Mouse (Mus musculus): ENCODE measurements around the gene Folr2. TPM values are rescaled to one million over a fixed set of nuclear protein-coding genes. Genes with fewer than 3 reads are reported as not detected.

The Folr2 gene
- polyA plus RNA-seq (2014; fragmentation: Nextera tagmentation; extraction: Ambion mirVana): 2.5 TPM in 1 of 2 replicates, not detected in the other

- no peaks in the 10 kb centered on the region for H3K4me1 ChIP-seq (ENCODE audit: control insufficient read depth, insufficient read depth, low read length)
- H3K4me3 ChIP-seq (replicated peaks; ENCODE audit: low read depth, low read length): no peak within 1 kb of the TSS
- DNase-seq: no peak
- ATAC-seq (ENCODE audit: low FRiP score, low TSS enrichment): no peak
- WGBS: 91% methylated on average over 4 of the region's 4 CpGs
- no peak within 1 kb of the TSS for H3K9ac ChIP-seq (replicated peaks; ENCODE audit: low read length)
- no peaks in the 10 kb centered on the region for H3K36me3 ChIP-seq (ENCODE audit: control insufficient read depth, insufficient read depth, low read length)
- H3K4me2 ChIP-seq (ENCODE audit: low read length): no peak within 1 kb of the TSS
- no peaks in the 10 kb centered on the region for H3K27me3 ChIP-seq (ENCODE audit: control insufficient read depth, insufficient read depth, low read length)
- no peaks in the 10 kb centered on the region for H3K9me3 ChIP-seq (ENCODE audit: control insufficient read depth, low read length)
- H3K27ac ChIP-seq (replicated peaks; ENCODE audit: low read depth, low read length): no peak within 1 kb of the TSS
These were observed at the start of gene Folr2 for GRCm38 (mm10) chr7:101857094-101857493. Folr2 (minus strand) TSS chr7:101857194.

GRCm38 (mm10) chr7:101906696-101907095 is 49.7 kb upstream of the Folr2 start:
- H3K9me3 ChIP-seq (ENCODE audit: control insufficient read depth, low read length): no peaks in the 10 kb centered on the region
- ATAC-seq (ENCODE audit: low FRiP score, low TSS enrichment) (no peak), DNase-seq (no peak)
- H3K9ac ChIP-seq (replicated peaks; ENCODE audit: low read length): 0 out of 2 replicates have a peak overlapping the region, but pooled peaks have one; percentile 88
- peaks cover 21% of the 10 kb centered on the region for H3K36me3 ChIP-seq (ENCODE audit: control insufficient read depth, insufficient read depth, low read length)
- no peaks in the 10 kb centered on the region for H3K27me3 ChIP-seq (ENCODE audit: control insufficient read depth, insufficient read depth, low read length)
- 83% methylated on average over 8 of the region's 8 CpGs for WGBS
- H3K4me1 ChIP-seq (ENCODE audit: control insufficient read depth, insufficient read depth, low read length): 0 out of 2 replicates have a peak, but pooled peaks cover 13% of the 10 kb centered on the region
- H3K27ac ChIP-seq (replicated peaks; ENCODE audit: low read depth, low read length): no peak overlapping the region
- H3K4me3 ChIP-seq (replicated peaks; ENCODE audit: low read depth, low read length): peak overlapping the region; percentile 79
- peak overlapping the region; percentile 67 for H3K4me2 ChIP-seq (ENCODE audit: low read length)

GRCm38 (mm10) chr7:101906287-101906681 is 49.3 kb upstream of the Folr2 start, which contains the start of gene Tomt:
Tomt (minus strand) TSS chr7:101906359.
- 21% methylated on average over 11 of the region's 11 CpGs for WGBS
- Histone ChIP-seq H3K27me3 (ENCODE audit: control insufficient read depth, insufficient read depth, low read length) (no peaks in the 10 kb centered on the region), H3K36me3 (ENCODE audit: control insufficient read depth, insufficient read depth, low read length) (peaks cover 17% of the 10 kb centered on the region), H3K4me1 (ENCODE audit: control insufficient read depth, insufficient read depth, low read length) (0 out of 2 replicates have a peak, but pooled peaks cover 13% of the 10 kb centered on the region), H3K9ac (replicated peaks; ENCODE audit: low read length) (peak within 1 kb of the TSS; percentile 88), H3K4me3 (replicated peaks; ENCODE audit: low read depth, low read length) (peak within 1 kb of the TSS; percentile 79), H3K27ac (replicated peaks; ENCODE audit: low read depth, low read length) (peak within 1 kb of the TSS; percentile 96), H3K4me2 (ENCODE audit: low read length) (peak within 1 kb of the TSS; percentile 83), H3K9me3 (ENCODE audit: control insufficient read depth, low read length) (no peaks in the 10 kb centered on the region)
- ATAC-seq (ENCODE audit: low FRiP score, low TSS enrichment) (no peak), DNase-seq (no peak)

- H3K36me3 ChIP-seq (ENCODE audit: control insufficient read depth, insufficient read depth, low read length): peaks cover 12% of the 10 kb centered on the region
- under 1% methylated on average over 58 of the region's 61 CpGs for WGBS
- H3K27ac ChIP-seq (replicated peaks; ENCODE audit: low read depth, low read length): peak within 1 kb of the TSS; percentile 96
- H3K9ac ChIP-seq (replicated peaks; ENCODE audit: low read length): peak within 1 kb of the TSS; percentile 88
- peak within 1 kb of the TSS; percentile 79 for H3K4me3 ChIP-seq (replicated peaks; ENCODE audit: low read depth, low read length)
- peak; percentile 99 for ATAC-seq (ENCODE audit: low FRiP score, low TSS enrichment)
- H3K27me3 ChIP-seq (ENCODE audit: control insufficient read depth, insufficient read depth, low read length): no peaks in the 10 kb centered on the region
- peak within 1 kb of the TSS; percentile 83 for H3K4me2 ChIP-seq (ENCODE audit: low read length)
- DNase-seq: peak; percentile 100
- H3K9me3 ChIP-seq (ENCODE audit: control insufficient read depth, low read length): no peaks in the 10 kb centered on the region
- H3K4me1 ChIP-seq (ENCODE audit: control insufficient read depth, insufficient read depth, low read length): 0 out of 2 replicates have a peak, but pooled peaks cover 13% of the 10 kb centered on the region
These were observed 48.7 kb upstream of the Folr2 start, which contains the start of gene Lamtor1 for GRCm38 (mm10) chr7:101905561-101906286. Lamtor1 (plus strand) TSS chr7:101905904.

- Histone ChIP-seq H3K9ac (replicated peaks; ENCODE audit: low read length) (no peak overlapping the region), H3K27me3 (ENCODE audit: control insufficient read depth, insufficient read depth, low read length) (no peaks in the 10 kb centered on the region), H3K4me1 (ENCODE audit: control insufficient read depth, insufficient read depth, low read length) (0 out of 2 replicates have a peak, but pooled peaks cover 13% of the 10 kb centered on the region), H3K4me3 (replicated peaks; ENCODE audit: low read depth, low read length) (no peak overlapping the region), H3K27ac (replicated peaks; ENCODE audit: low read depth, low read length) (no peak overlapping the region), H3K9me3 (ENCODE audit: control insufficient read depth, low read length) (no peaks in the 10 kb centered on the region), H3K4me2 (ENCODE audit: low read length) (no peak overlapping the region), H3K36me3 (ENCODE audit: control insufficient read depth, insufficient read depth, low read length) (no peaks in the 10 kb centered on the region)
- no peak for ATAC-seq (ENCODE audit: low FRiP score, low TSS enrichment)
- no peak for DNase-seq
These were observed 45.9 kb upstream of the Folr2 start for GRCm38 (mm10) chr7:101902846-101903245.

GRCm38 (mm10) chr7:101901969-101902368 is 45.0 kb upstream of the Folr2 start:
- no peak for ATAC-seq (ENCODE audit: low FRiP score, low TSS enrichment)
- Histone ChIP-seq H3K4me2 (ENCODE audit: low read length) (no peak overlapping the region), H3K27ac (replicated peaks; ENCODE audit: low read depth, low read length) (no peak overlapping the region), H3K27me3 (ENCODE audit: control insufficient read depth, insufficient read depth, low read length) (no peaks in the 10 kb centered on the region), H3K4me3 (replicated peaks; ENCODE audit: low read depth, low read length) (no peak overlapping the region), H3K9me3 (ENCODE audit: control insufficient read depth, low read length) (no peaks in the 10 kb centered on the region), H3K4me1 (ENCODE audit: control insufficient read depth, insufficient read depth, low read length) (peaks cover 13% of the 10 kb centered on the region; the same call in 1 of the 2 replicates), H3K9ac (replicated peaks; ENCODE audit: low read length) (no peak overlapping the region), H3K36me3 (ENCODE audit: control insufficient read depth, insufficient read depth, low read length) (no peaks in the 10 kb centered on the region)
- no peak for DNase-seq
- WGBS: 93% methylated on average over 10 of the region's 10 CpGs

GRCm38 (mm10) chr7:101900331-101901097 is 43.5 kb upstream of the Folr2 start:
- Histone ChIP-seq H3K4me1 (ENCODE audit: control insufficient read depth, insufficient read depth, low read length) (peaks cover 5% of the 10 kb centered on the region; the same call in 1 of the 2 replicates), H3K4me3 (replicated peaks; ENCODE audit: low read depth, low read length) (no peak overlapping the region), H3K9ac (replicated peaks; ENCODE audit: low read length) (no peak overlapping the region), H3K36me3 (ENCODE audit: control insufficient read depth, insufficient read depth, low read length) (no peaks in the 10 kb centered on the region), H3K4me2 (ENCODE audit: low read length) (no peak overlapping the region), H3K27ac (replicated peaks; ENCODE audit: low read depth, low read length) (no peak overlapping the region), H3K9me3 (ENCODE audit: control insufficient read depth, low read length) (no peaks in the 10 kb centered on the region), H3K27me3 (ENCODE audit: control insufficient read depth, insufficient read depth, low read length) (no peaks in the 10 kb centered on the region)
- ATAC-seq (ENCODE audit: low FRiP score, low TSS enrichment): no peak
- 92% methylated on average over 16 of the region's 16 CpGs for WGBS
- DNase-seq: no peak

- Histone ChIP-seq H3K27ac (replicated peaks; ENCODE audit: low read depth, low read length) (peak overlapping the region; percentile 87), H3K4me3 (replicated peaks; ENCODE audit: low read depth, low read length) (peak overlapping the region; percentile 52), H3K27me3 (ENCODE audit: control insufficient read depth, insufficient read depth, low read length) (no peaks in the 10 kb centered on the region), H3K9ac (replicated peaks; ENCODE audit: low read length) (peak overlapping the region; percentile 57), H3K4me2 (ENCODE audit: low read length) (peak overlapping the region; percentile 56), H3K36me3 (ENCODE audit: control insufficient read depth, insufficient read depth, low read length) (no peaks in the 10 kb centered on the region), H3K4me1 (ENCODE audit: control insufficient read depth, insufficient read depth, low read length) (peaks cover 4% of the 10 kb centered on the region; the same call in 1 of the 2 replicates), H3K9me3 (ENCODE audit: control insufficient read depth, low read length) (no peaks in the 10 kb centered on the region)
- peak; percentile 98 for ATAC-seq (ENCODE audit: low FRiP score, low TSS enrichment)
- peak; percentile 98 for DNase-seq
- WGBS: under 1% methylated on average over 57 of the region's 57 CpGs
These were observed 39.4 kb upstream of the Folr2 start for GRCm38 (mm10) chr7:101896104-101897066.

All from midbrain, embryonic 14.5 days (tissue).